ENCODE assay signal across 26 mouse cellular contexts in genomic region chr6:67264935-67265334, GRCm38 (mm10). TPM values are rescaled to one million over a fixed set of nuclear protein-coding genes. Genes with fewer than 3 reads are reported as not detected.
DNase-seq lines count a peak whose midpoint lies in the region; ATAC-seq and TF ChIP-seq lines count a peak whose summit lies in the region.
"Had no signal": no experiment of that assay in that cellular context is flagged by ENCODE, and none has a peak within 500 bp of the region (broad histone marks: within the 10 kb centered on the region; RNA-seq: fewer than 3 reads in every experiment).

No protein-coding gene starts in this region.

- WGBS in liver, embryonic 12.5 days (ENCODE audit: insufficient replicate concordance) = 40% methylated on average over 7 of the region's 7 CpGs
- WGBS in liver, postnatal 0 days (ENCODE audit: insufficient replicate concordance) = 47% methylated on average over 7 of the region's 7 CpGs
- WGBS in kidney, adult 2 months = 94% methylated on average over 7 of the region's 7 CpGs

- TF ChIP-seq POLR2A in kidney, adult 2 months (IDR thresholded peaks at IDR 0.05; ENCODE audit: low read depth, low read length) = no peak

- no peaks in the 10 kb centered on the region for H3K27me3 ChIP-seq in liver, embryonic 12.5 days (replicated peaks)
- no peaks in the 10 kb centered on the region for H3K27me3 ChIP-seq in liver, postnatal 0 days (ENCODE audit: insufficient read depth, low read length)
- no peaks in the 10 kb centered on the region for H3K27me3 ChIP-seq in kidney, adult 2 months (replicated peaks; ENCODE audit: control insufficient read depth, insufficient read depth, low read length)
- H3K27me3 ChIP-seq: embryonic facial prominence, embryonic 15.5 days; forebrain, embryonic 12.5 days; midbrain, embryonic 13.5 days; neural tube, embryonic 13.5 days had no signal

- TF ChIP-seq CTCF in liver, postnatal 0 days (IDR thresholded peaks at IDR 0.05; ENCODE audit: low read depth) = no peak
- TF ChIP-seq CTCF in kidney, adult 2 months (conservative IDR thresholded peaks at IDR 0.05; ENCODE audit: insufficient read depth, insufficient read length, low read depth, low read length) = no peak

- peaks cover 24% of the 10 kb centered on the region for H3K4me1 ChIP-seq in liver, embryonic 12.5 days
- H3K4me1 ChIP-seq in liver, postnatal 0 days (ENCODE audit: insufficient read depth) = peaks cover 9% of the 10 kb centered on the region
- 0 out of 2 replicates have a peak, but pooled peaks cover under 1% of the 10 kb centered on the region for H3K4me1 ChIP-seq in kidney, adult 2 months (ENCODE audit: control insufficient read depth, insufficient read depth, low read length)
- H3K4me1 ChIP-seq: embryonic facial prominence, embryonic 15.5 days had no signal

- peak; percentile 32 for DNase-seq in thymus, postnatal 0 days (ENCODE audit: low spot score)
- DNase-seq in thymus, postnatal 10 days (ENCODE audit: low spot score in 2 of 2) = no peak
- DNase-seq in MEL-GATA-1-ER (ENCODE audit: extremely low read depth, low read depth) = peak; percentile 80
- DNase-seq in liver, postnatal 0 days = no peak
- no peak for DNase-seq in frontal cortex, postnatal 36 days (ENCODE audit: low spot score in 2 of 2)
- DNase-seq in embryo, embryonic 10 days (ENCODE audit: low spot score) = no peak
- DNase-seq in kidney, adult 2 months = no peak
- DNase-seq: adrenal gland, adult 8-10 months; cerebellum, adult 11 months; cerebellum, adult 9-11 months; gastrocnemius, adult 2 months; kidney, adult 8-10 months; kidney, postnatal 4 days; left cerebral cortex, postnatal 4 days; lung, embryonic 14.5 days; lung, postnatal 14 days; thymus, adult 2 months had no signal

- TF ChIP-seq EP300 in liver, postnatal 0 days (IDR thresholded peaks at IDR 0.05; ENCODE audit: low read depth) = no peak

- peak overlapping the region; percentile 40; the same call in 1 of the 2 replicates for H3K27ac ChIP-seq in liver, embryonic 12.5 days
- H3K27ac ChIP-seq in liver, postnatal 0 days (ENCODE audit: low read depth) = peak overlapping the region; percentile 87; the same call in 1 of the 2 replicates
- H3K27ac ChIP-seq in kidney, adult 2 months (ENCODE audit: insufficient read depth, low read depth, low read length) = no peak overlapping the region
- H3K27ac ChIP-seq: embryonic facial prominence, embryonic 10.5 days; embryonic facial prominence, embryonic 15.5 days; forebrain, embryonic 12.5 days; kidney, postnatal 0 days; midbrain, embryonic 13.5 days; neural tube, embryonic 13.5 days had no signal

- 0 out of 2 replicates have a peak, but pooled peaks cover under 1% of the 10 kb centered on the region for H3K36me3 ChIP-seq in liver, embryonic 12.5 days
- H3K36me3 ChIP-seq in liver, postnatal 0 days (replicated peaks; ENCODE audit: insufficient read depth, low read length) = no peaks in the 10 kb centered on the region
- H3K36me3 ChIP-seq in kidney, adult 2 months (ENCODE audit: control insufficient read depth, insufficient read depth, low read length) = no peaks in the 10 kb centered on the region
- H3K36me3 ChIP-seq: embryonic facial prominence, embryonic 10.5 days; embryonic facial prominence, embryonic 15.5 days; forebrain, embryonic 12.5 days; midbrain, embryonic 13.5 days; neural tube, embryonic 13.5 days had no signal

- no peak overlapping the region for H3K4me3 ChIP-seq in liver, embryonic 12.5 days
- H3K4me3 ChIP-seq in liver, postnatal 0 days (ENCODE audit: low read depth, low read length) = no peak overlapping the region
- no peak overlapping the region for H3K4me3 ChIP-seq in kidney, adult 2 months (ENCODE audit: insufficient read depth, low read depth, low read length)
- H3K4me3 ChIP-seq: forebrain, embryonic 12.5 days; midbrain, embryonic 13.5 days; neural tube, embryonic 13.5 days had no signal

- H3K9me3 ChIP-seq in liver, embryonic 12.5 days (replicated peaks) = no peaks in the 10 kb centered on the region
- no peaks in the 10 kb centered on the region for H3K9me3 ChIP-seq in liver, postnatal 0 days (ENCODE audit: low read length)
- H3K9me3 ChIP-seq: embryonic facial prominence, embryonic 10.5 days; embryonic facial prominence, embryonic 15.5 days; forebrain, embryonic 12.5 days; midbrain, embryonic 13.5 days; neural tube, embryonic 13.5 days had no signal

- peak overlapping the region; percentile 31; the same call in 1 of the 2 replicates for H3K9ac ChIP-seq in liver, embryonic 12.5 days
- H3K9ac ChIP-seq in liver, postnatal 0 days (replicated peaks) = no peak overlapping the region
- H3K9ac ChIP-seq: embryonic facial prominence, embryonic 15.5 days; forebrain, embryonic 12.5 days; lung, embryonic 14.5 days; midbrain, embryonic 13.5 days; neural tube, embryonic 13.5 days had no signal

- peak overlapping the region; percentile 90 for H3K4me2 ChIP-seq in liver, embryonic 12.5 days
- peak overlapping the region; percentile 94; the same call in 1 of the 2 replicates for H3K4me2 ChIP-seq in liver, postnatal 0 days (ENCODE audit: low read depth, low read length)
- H3K4me2 ChIP-seq: embryonic facial prominence, embryonic 15.5 days; forebrain, embryonic 12.5 days; midbrain, embryonic 13.5 days had no signal

- no peak for ATAC-seq in liver, embryonic 12.5 days
- ATAC-seq in liver, postnatal 0 days = no peak
- ATAC-seq: CD4-positive, CD25-positive, alpha-beta regulatory T cell, adult 4 months; hindbrain, embryonic 16.5 days; midbrain, embryonic 13.5 days had no signal

RNA-seq across cellular contexts. Expression of gene Serbp1, which starts 27.0 kb away (rescaled TPM):
- 518 and 533 TPM in 2 replicates for polyA plus RNA-seq in thymus, postnatal 0 days (2015; fragmentation: Nextera tagmentation; extraction: Ambion mirVana)
- 513 and 532 TPM in 2 replicates for polyA plus RNA-seq in liver, embryonic 12.5 days (2016; fragmentation: Nextera tagmentation; extraction: Ambion mirVana)
- polyA plus RNA-seq in liver, postnatal 0 days (2015; fragmentation: Nextera tagmentation; extraction: Ambion mirVana) = 186 and 207 TPM in 2 replicates
- polyA plus RNA-seq in kidney, adult 2 months (2012; rRNA removed) = 47.8 and 62.0 TPM in 2 replicates

Comparison
In these comparisons a context has a peak if more than half of its experiments do, and no peak if none do; other contexts are left out.
1. DNase-seq: peak in thymus, postnatal 0 days (single experiment) and MEL-GATA-1-ER (single experiment); none in thymus, postnatal 10 days (0 of 2), liver, postnatal 0 days (single experiment), frontal cortex, postnatal 36 days (0 of 2), embryo, embryonic 10 days (single experiment) and kidney, adult 2 months (single experiment).